Mouse (Mus musculus): ENCODE results near the gene Slc12a9.

- no peak for TF ChIP-seq POLR2A (IDR thresholded peaks at IDR 0.05; ENCODE audit: insufficient read depth, low read depth, low read length)
- no peak for TF ChIP-seq CTCF (IDR thresholded peaks at IDR 0.05; ENCODE audit: insufficient read depth, low read depth, low read length)
Observed at GRCm38 (mm10) chr5:137347856-137348255, 14.5 kb upstream of the Slc12a9 start.

All from olfactory bulb, adult 2 months (tissue).